Mouse (Mus musculus): ENCODE results near the gene Baiap2. TPM values are rescaled to one million over a fixed set of nuclear protein-coding genes. Genes with fewer than 3 reads are reported as not detected.

Baiap2 gene
- total and polyA plus RNA-seq, 3 experiments = 3.4 to 6.7 (median 6.1) TPM

GRCm38 (mm10) chr11:120049067-120049466 is 106.5 kb downstream of the Baiap2 start:
- Histone ChIP-seq H3K9me3 (replicated peaks; ENCODE audit: low read length) (no peaks in the 10 kb centered on the region), H3K36me3 (replicated peaks in 1 of 2; ENCODE audit: control insufficient read depth in 1 of 2, insufficient read depth in 1 of 2, low read length in 1 of 2) (no peaks in the 10 kb centered on the region), H3K4me1 (ENCODE audit: control insufficient read depth in 1 of 2, insufficient read depth in 2 of 2) (peaks cover 0 to 12% of the 10 kb centered on the region in 2 experiments; a peak in 2 of 4 replicates), H3K9ac (ENCODE audit: insufficient read depth, low read depth) (no peak overlapping the region), H3K27me3 (replicated peaks) (peaks cover 18% of the 10 kb centered on the region), H3K4me2 (ENCODE audit: insufficient read depth, low read depth, poor library complexity, severe bottlenecking) (no peak overlapping the region), H3K79me2 (replicated peaks; ENCODE audit: control insufficient read depth, extremely low read depth, insufficient read depth, poor library complexity, severe bottlenecking) (no peaks in the 10 kb centered on the region), H3K27ac (ENCODE audit: insufficient read depth, low read depth) (no peak overlapping the region), H3K4me3 (replicated peaks in 1 of 3; ENCODE audit: low read depth in 2 of 3, low read length in 2 of 3, poor library complexity in 1 of 3) (no peak overlapping the region)
- DNase-seq (ENCODE audit: extremely low read depth) = no peak
- TF ChIP-seq POLR2A (IDR thresholded peaks at IDR 0.05; ENCODE audit: low read depth, low read length) (no peak), MXI1 (IDR thresholded peaks at IDR 0.05; ENCODE audit: low read depth, low read length) (no peak), ELF1 (IDR thresholded peaks at IDR 0.05; ENCODE audit: low read depth, low read length) (no peak), RCOR1 (conservative IDR thresholded peaks at IDR 0.05; ENCODE audit: low read depth, low read length) (no peak), UBTF (IDR thresholded peaks at IDR 0.05; ENCODE audit: low read depth, low read length) (no peak), MAFK (IDR thresholded peaks at IDR 0.05; ENCODE audit: insufficient replicate concordance, low read length) (no peak), CHD1 (IDR thresholded peaks at IDR 0.05; ENCODE audit: low read depth, low read length) (no peak), ZMIZ1 (IDR thresholded peaks at IDR 0.05; ENCODE audit: low read depth, low read length) (no peak), PAX5 (IDR thresholded peaks at IDR 0.05; ENCODE audit: low read length) (no peak), ZKSCAN1 (IDR thresholded peaks at IDR 0.05; ENCODE audit: borderline replicate concordance, low read depth, low read length) (no peak), ETS1 (conservative IDR thresholded peaks at IDR 0.05; ENCODE audit: low read depth, low read length) (no peak), MAX (IDR thresholded peaks at IDR 0.05; ENCODE audit: low read length) (no peak), MYC (IDR thresholded peaks at IDR 0.05; ENCODE audit: low read depth, low read length) (no peak), POLR2AphosphoS2 (IDR thresholded peaks at IDR 0.05; ENCODE audit: low read depth, low read length) (no peak), CTCF (conservative IDR thresholded peaks at IDR 0.05 in 1 of 2, IDR thresholded peaks at IDR 0.05 in 1 of 2; ENCODE audit: low read depth in 2 of 2, low read length in 2 of 2) (no peak), NELFE (IDR thresholded peaks at IDR 0.05; ENCODE audit: low read depth, low read length) (no peak), JUND (conservative IDR thresholded peaks at IDR 0.05; ENCODE audit: low read depth, low read length) (no peak), CHD2 (IDR thresholded peaks at IDR 0.05; ENCODE audit: low read length) (no peak)
- dilution Hi-C loops (cut with MboI; ENCODE audit: extremely low pct_ligation_motif_present, extremely low pct_unique_long_range_greater_than_20kb, low sequenced_read_pairs) (no loop called here), in situ Hi-C loops (cut with MboI; ENCODE audit: low pct_ligation_motif_present, low pct_unique_long_range_greater_than_20kb, low sequenced_read_pairs) (no loop called here)

GRCm38 (mm10) chr11:120051124-120051811 is 108.7 kb downstream of the Baiap2 start:
- TF ChIP-seq UBTF (IDR thresholded peaks at IDR 0.05; ENCODE audit: low read depth, low read length) = no peak
- TF ChIP-seq CHD2 (IDR thresholded peaks at IDR 0.05; ENCODE audit: low read length) = no peak
- no peak for TF ChIP-seq RAD21 (IDR thresholded peaks at IDR 0.05; ENCODE audit: low read depth, low read length)
- 0 out of 2 replicates have a peak, but pooled peaks have one; percentile 28 for TF ChIP-seq TBP (conservative IDR thresholded peaks at IDR 0.05; ENCODE audit: low read depth, low read length)
- TF ChIP-seq RCOR1 (conservative IDR thresholded peaks at IDR 0.05; ENCODE audit: low read depth, low read length) = no peak
- H3K9me3 ChIP-seq (replicated peaks; ENCODE audit: low read length) = no peaks in the 10 kb centered on the region
- no peak overlapping the region for H3K4me3 ChIP-seq (replicated peaks in 1 of 3; ENCODE audit: low read depth in 2 of 3, low read length in 2 of 3, poor library complexity in 1 of 3)
- H3K27me3 ChIP-seq (replicated peaks) = peaks cover 25% of the 10 kb centered on the region
- no peak overlapping the region for H3K9ac ChIP-seq (ENCODE audit: insufficient read depth, low read depth)
- no peaks in the 10 kb centered on the region for H3K36me3 ChIP-seq (replicated peaks in 1 of 2; ENCODE audit: control insufficient read depth in 1 of 2, insufficient read depth in 1 of 2, low read length in 1 of 2)
- in situ Hi-C loops (cut with MboI; ENCODE audit: low pct_ligation_motif_present, low pct_unique_long_range_greater_than_20kb, low sequenced_read_pairs) (no loop called here), dilution Hi-C loops (cut with MboI; ENCODE audit: extremely low pct_ligation_motif_present, extremely low pct_unique_long_range_greater_than_20kb, low sequenced_read_pairs) (no loop called here)
- H3K4me1 ChIP-seq (ENCODE audit: control insufficient read depth in 1 of 2, insufficient read depth in 2 of 2) = peaks cover 0 to 12% of the 10 kb centered on the region in 2 experiments; a peak in 2 of 4 replicates
- no peaks in the 10 kb centered on the region for H3K79me2 ChIP-seq (replicated peaks; ENCODE audit: control insufficient read depth, extremely low read depth, insufficient read depth, poor library complexity, severe bottlenecking)
- H3K27ac ChIP-seq (ENCODE audit: insufficient read depth, low read depth) = no peak overlapping the region
- peak; percentile 45 for DNase-seq (ENCODE audit: extremely low read depth)
- no peak overlapping the region for H3K4me2 ChIP-seq (ENCODE audit: insufficient read depth, low read depth, poor library complexity, severe bottlenecking)

All from CH12.LX (cell line).